Mouse (Mus musculus) CH12.LX (cell line): ENCODE data around the gene Dpy30.
A peak's percentile ranks its signal among the peaks of the same experiment; 100 is the strongest.

Experiments used
- CTCF ChIP-seq, 2 experiments: IDR thresholded peaks in 1 of 2; conservative IDR thresholded peaks in 1 of 2; 2 replicates each; pipeline ENCODE4 v1.5.1; 2011 to 2012; ENCODE audit warnings: low read depth in 2 of 2, low read length in 2 of 2, improper control_type of control experiment in 1 of 2, inconsistent platforms in 1 of 2, mild to moderate bottlenecking in 1 of 2, moderate library complexity in 1 of 2
- MYC ChIP-seq: IDR thresholded peaks from 2 replicates; pipeline ENCODE4 v1.6.1; 2011; ENCODE audit warnings: low read depth, mild to moderate bottlenecking, improper control_type of control experiment, low read length

- TF ChIP-seq MYC (peak; percentile 91), CTCF (conservative IDR thresholded peaks at IDR 0.05 in 1 of 2, IDR thresholded peaks at IDR 0.05 in 1 of 2; ENCODE audit: low read depth in 2 of 2, low read length in 2 of 2) (no peak; a peak in 1 of 4 replicates)
Observed at GRCm38 (mm10) chr17:74316309-74316863, 7.4 kb downstream of the Dpy30 start.
